Mouse (Mus musculus): ENCODE data around the gene 4931406P16Rik.

The 4931406P16Rik gene

DNA sequence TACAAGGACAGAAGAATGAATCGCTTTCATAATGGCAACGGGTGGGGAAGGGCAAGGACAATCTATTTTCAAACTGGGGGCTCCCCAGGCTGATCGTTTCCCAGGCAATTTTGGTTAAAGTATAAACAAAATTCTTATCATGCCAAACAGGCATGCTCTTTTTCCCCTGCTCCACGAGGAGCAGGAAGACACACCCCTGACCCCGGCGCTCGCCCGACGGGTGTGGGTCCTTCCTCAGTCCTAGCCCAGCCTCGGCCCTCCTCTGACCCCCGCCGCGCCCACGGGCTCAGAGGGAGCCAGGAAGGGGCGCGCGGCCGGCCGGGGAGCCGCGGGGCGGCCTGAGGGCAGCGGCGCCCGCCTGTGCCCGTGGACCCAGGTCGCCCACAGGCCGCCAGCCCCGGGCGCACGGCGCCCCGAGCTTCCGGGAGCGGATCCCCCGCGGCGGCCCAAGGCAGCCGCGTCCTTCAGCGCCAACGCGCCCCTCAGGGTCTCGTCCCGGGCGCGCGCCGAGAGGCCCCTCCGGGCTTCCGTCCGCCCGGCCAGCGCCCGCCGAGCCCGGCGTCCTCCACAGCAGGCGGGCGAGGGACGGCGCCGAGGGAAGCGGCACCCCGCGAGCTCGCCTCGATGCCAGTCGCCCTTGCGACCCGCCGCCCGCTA is 437 bp downstream of the 4931406P16Rik start:
- peak in 1 of 2 experiments; percentile 64 for DNase-seq (ENCODE audit: low spot score in 2 of 2)

GRCm38 (mm10) chr7:34309186-34309764 is 4.1 kb downstream of the 4931406P16Rik start:
- no peak for DNase-seq (ENCODE audit: low spot score in 2 of 2)

- no peak for DNase-seq (ENCODE audit: low spot score in 2 of 2)
Observed at GRCm38 (mm10) chr7:34308586-34308985, 4.8 kb downstream of the 4931406P16Rik start.

DNA sequence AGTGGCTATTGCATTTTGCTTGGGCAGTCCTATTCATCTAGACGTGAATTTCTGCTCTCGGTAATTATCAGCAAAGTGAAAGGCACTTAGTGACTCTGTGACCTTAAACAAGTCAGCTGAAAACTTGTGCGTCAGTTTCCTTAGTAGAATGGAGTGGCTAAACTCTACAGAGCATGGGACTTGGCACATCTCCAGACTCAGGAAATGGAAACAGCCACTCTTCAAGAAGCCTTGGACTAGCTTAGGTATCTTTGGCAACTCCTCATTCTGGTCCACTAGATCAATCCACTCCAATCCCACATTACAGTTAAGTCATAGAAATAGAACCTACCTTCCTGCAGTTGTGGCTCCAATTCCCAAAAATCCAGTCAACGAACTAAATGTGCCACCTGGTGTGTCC is 7.9 kb downstream of the 4931406P16Rik start:
- no peak for DNase-seq (ENCODE audit: low spot score in 2 of 2)

GRCm38 (mm10) chr7:34302651-34303050 is 10.7 kb downstream of the 4931406P16Rik start:
- DNase-seq (ENCODE audit: low spot score in 2 of 2): no peak

- DNase-seq (ENCODE audit: low spot score in 2 of 2): no peak
Observed at GRCm38 (mm10) chr7:34301952-34302351, 11.4 kb downstream of the 4931406P16Rik start.

DNA sequence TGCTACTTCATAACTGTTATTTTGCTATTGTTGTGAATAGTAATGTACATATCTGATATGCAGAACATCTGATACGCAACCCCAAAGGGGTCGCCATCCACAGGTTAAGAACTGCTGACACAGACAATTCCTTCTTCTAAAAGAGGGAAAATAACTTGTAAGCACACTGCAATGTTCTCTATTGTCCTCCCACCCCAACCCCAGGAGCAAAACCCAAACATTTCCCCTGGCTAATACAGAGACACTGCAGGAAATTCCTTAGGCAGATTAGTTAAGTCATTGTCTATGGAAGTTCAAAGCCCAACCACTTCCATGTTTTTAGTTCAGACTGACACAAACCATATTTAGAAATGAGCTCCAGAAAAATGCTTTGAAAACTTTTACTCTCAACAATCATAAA is 14.5 kb downstream of the 4931406P16Rik start:
- DNase-seq (ENCODE audit: low spot score in 2 of 2): no peak

DNA sequence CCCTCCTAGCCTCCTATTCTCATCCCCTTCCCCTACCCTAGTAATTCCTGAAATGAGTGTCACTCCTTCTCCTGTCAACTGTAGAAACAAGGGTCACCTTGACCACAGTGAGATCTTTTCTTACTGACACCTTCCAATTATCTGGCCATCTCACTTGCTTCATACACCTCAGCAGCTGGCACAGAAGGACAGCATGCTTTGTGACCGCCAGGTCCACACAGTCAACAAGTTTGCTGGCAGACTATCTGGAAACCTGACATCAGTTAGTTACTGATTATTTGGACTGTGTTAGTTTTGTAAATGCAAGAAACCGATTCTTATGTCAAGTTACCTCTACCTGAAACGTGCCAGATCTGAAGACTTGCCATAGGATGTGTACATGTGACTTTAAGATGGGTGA is 17.2 kb downstream of the 4931406P16Rik start:
- no peak for DNase-seq (ENCODE audit: low spot score in 2 of 2)

- no peak for DNase-seq (ENCODE audit: low spot score in 2 of 2)
Observed at GRCm38 (mm10) chr7:34292633-34293032, 20.7 kb downstream of the 4931406P16Rik start.

DNA sequence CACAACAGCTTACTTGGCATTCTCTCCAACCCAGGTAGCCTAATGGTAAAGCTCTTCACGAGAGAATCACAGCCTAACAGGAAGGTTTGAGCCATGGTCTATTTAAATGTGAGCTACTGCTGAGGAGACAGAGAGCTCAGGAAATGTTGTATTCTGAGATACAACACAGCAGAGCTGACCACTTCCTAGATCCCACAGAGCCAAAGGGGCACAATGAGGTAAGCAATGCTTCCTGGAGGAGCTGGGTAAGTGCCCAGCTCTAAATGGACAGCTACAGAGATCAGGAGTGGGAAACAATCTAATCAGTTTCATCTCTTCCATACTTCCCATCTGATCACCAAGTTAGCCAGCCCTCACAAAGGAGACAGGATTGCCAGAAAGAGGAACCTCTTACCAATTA is 22.1 kb downstream of the 4931406P16Rik start:
- no peak for DNase-seq (ENCODE audit: low spot score in 2 of 2)

DNA sequence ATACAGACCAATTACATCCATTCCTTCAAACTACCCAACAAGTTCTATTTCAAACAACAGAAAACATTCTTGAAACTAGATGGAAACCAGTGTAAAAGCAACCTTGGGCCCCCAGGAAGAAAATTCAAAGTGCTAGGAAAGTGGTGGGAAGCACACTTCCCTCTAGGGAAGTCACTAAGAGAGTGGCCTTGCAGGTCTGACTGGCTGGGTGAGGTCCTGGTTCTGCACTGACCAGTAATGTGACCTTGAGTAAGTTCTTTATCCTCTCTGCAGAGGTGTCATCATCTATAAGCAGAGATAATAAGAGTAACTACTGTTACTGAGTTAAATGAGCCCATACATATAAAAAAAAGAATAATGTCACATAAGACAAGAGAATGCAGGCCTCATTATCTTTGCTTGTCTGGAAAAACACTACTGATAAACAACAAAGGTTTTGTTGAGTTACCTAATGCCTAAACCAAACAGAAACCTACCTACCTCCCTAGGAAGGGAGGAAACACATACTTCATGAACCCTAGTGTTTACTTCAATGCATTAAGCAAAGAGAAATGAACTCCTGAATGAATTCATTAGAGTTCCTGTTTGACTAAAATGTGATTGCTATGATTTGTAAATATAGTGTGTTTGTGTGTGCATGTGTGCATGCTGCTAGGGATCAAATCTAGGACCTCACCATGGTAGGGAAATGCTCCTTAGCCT is 22.8 kb downstream of the 4931406P16Rik start:
- no peak for DNase-seq (ENCODE audit: low spot score in 2 of 2)

DNA sequence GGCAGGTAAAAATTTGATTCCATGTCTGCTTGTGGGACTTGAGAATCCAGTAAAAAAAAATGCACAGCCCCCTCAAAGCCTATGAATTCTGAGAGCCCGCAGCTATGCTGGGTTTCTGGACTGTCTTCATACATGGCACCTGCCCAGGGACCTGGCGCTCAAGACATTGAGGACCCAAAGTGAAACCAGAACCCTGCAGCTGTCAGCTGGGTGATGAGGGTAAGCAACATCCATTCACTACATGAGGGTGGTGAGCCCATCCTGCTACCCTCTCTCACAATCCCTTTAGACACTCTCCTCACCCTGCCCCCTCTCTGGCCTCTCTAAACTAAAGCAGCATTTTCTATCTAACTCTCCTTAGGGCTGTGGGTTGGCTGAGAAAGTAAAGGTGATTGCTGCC is 35.7 kb downstream of the 4931406P16Rik start:
- DNase-seq (ENCODE audit: low spot score in 2 of 2): no peak

DNA sequence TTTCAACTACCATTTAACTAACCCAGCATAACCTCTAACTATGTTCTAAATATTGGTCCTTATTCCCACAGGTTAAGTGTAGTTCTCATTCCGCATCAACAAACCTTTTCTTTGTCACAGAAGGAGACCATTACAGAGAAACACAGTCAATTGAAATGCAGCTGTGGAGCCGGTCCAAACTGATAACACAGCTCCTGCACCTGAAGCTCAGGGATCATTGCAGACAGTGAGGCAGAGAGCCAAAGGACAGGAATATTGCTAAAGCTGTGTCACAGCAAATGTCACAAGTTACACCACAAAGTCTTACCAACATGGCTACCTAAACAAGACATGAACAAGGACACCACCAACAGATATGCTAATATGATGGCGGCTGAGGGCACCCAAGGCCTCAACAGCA is 37.3 kb downstream of the 4931406P16Rik start:
- no peak for DNase-seq (ENCODE audit: low spot score in 2 of 2)

- DNase-seq (ENCODE audit: low spot score in 2 of 2): no peak
Observed at GRCm38 (mm10) chr7:34272465-34272864, 40.9 kb downstream of the 4931406P16Rik start.

DNA sequence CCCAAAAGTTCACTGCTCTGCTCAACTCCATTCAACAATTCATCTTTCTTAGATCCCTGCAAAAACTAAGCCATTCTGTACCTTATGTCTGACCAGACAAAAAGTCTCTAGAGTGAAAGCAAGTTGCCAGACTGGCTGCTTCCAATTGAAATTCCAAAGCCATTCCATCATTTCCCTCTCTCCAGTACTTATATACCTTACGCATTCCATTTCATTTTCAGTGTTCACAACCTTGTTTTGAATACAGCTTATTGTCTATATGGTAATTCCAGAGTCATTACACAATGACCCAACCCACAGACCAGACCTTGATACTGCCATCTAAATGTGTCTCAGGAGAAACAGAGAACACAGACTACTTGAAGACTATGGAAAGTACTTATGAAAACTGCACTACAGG is 44.9 kb downstream of the 4931406P16Rik start:
- DNase-seq (ENCODE audit: low spot score in 2 of 2): no peak

DNA sequence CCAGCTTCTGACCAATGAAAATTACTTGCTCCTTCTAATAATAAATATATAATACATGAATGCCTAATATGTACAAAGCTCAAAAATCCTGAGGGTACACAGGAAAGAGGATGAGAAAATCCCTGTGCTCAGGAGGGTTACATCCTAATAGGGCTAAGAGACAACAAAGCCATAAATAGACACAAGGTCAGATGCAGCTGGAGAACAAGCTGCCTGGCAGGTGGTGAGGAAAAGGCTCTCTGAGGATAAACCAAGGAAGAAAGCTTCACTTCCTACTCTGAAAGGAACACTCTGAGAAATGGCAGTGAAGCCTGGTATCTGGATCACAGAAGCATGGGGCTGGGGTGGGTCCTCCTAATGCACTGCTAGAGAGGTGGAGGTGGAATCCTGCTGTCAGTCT is 46.9 kb downstream of the 4931406P16Rik start:
- DNase-seq (ENCODE audit: low spot score in 2 of 2): no peak

GRCm38 (mm10) chr7:34265876-34266346 is 47.4 kb downstream of the 4931406P16Rik start:
- DNase-seq (ENCODE audit: low spot score in 2 of 2): peak in 1 of 2 experiments; percentile 66

- no peak for DNase-seq (ENCODE audit: low spot score in 2 of 2)
Observed at GRCm38 (mm10) chr7:34263437-34263836, 49.9 kb downstream of the 4931406P16Rik start.

- no peak for DNase-seq (ENCODE audit: low spot score in 2 of 2)
Observed at GRCm38 (mm10) chr7:34258407-34258806, 54.9 kb downstream of the 4931406P16Rik start.

- DNase-seq (ENCODE audit: low spot score in 2 of 2): no peak
Observed at GRCm38 (mm10) chr7:34257279-34257678, 56.1 kb downstream of the 4931406P16Rik start.

GRCm38 (mm10) chr7:34255916-34256315 is 57.4 kb downstream of the 4931406P16Rik start:
- no peak for DNase-seq (ENCODE audit: low spot score in 2 of 2)

- no peak for DNase-seq (ENCODE audit: low spot score in 2 of 2)
Observed at GRCm38 (mm10) chr7:34255137-34255536, 58.2 kb downstream of the 4931406P16Rik start.

DNA sequence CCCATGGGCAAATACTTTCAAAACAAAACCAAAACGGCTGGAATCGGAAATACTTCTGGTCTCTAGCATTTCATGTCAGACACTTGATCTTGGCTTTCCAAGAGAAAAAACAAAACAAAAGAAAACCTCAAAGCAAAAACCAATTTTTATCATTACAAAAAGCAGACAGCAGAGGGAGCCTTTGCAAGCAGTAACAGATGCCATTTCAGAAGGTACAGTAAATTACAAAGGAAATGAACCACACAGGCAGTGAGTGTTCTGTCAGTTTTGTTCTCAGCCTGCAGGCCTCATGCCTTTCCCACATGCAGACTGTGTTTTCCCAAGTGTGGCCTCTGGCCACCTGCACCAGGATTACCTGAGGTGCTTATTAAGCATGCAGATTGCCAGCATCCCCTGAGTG is 61.3 kb downstream of the 4931406P16Rik start:
- DNase-seq (ENCODE audit: low spot score in 2 of 2): no peak

All from spleen, postnatal 10 days (tissue).